Mouse (Mus musculus) hindbrain, postnatal 0 days (tissue): ENCODE results near the gene Noto. TPM values are rescaled to one million over a fixed set of nuclear protein-coding genes. Genes with fewer than 3 reads are reported as not detected.

Experiments used
- ATAC-seq: fragments of 200-750 bp; cut with Nextera tagmentation; 2 replicates; pipeline ENCODE4 v1.8.0; 2017; ENCODE audit warnings: mild to moderate bottlenecking, moderate TSS enrichment, moderate library complexity
- DNase-seq: peaks from one replicate; pipeline ENCODE4 v3.0.0-alpha.2; 2015; ENCODE audit warnings: low spot score
- H3K27ac ChIP-seq: fragments of 300-500 bp; sonication (generic); 2 replicates; pipeline ENCODE4 v1.5.1; 2014; ENCODE audit warnings: mild to moderate bottlenecking
- H3K27me3 ChIP-seq: fragments of 300-500 bp; sonication (generic); 2 replicates; pipeline ENCODE4 v1.6.1; 2014; ENCODE audit warnings: low read length, mixed read lengths; ENCODE audit not compliant: insufficient read depth
- H3K36me3 ChIP-seq: fragments of 300-500 bp; sonication (generic); 2 replicates; pipeline ENCODE4 v1.6.1; 2014; ENCODE audit warnings: low read length, mixed read lengths; ENCODE audit not compliant: insufficient read depth
- H3K4me1 ChIP-seq: fragments of 300-500 bp; sonication (generic); 2 replicates; pipeline ENCODE4 v1.6.1; 2014; ENCODE audit warnings: antibody characterized with exemption, low read length, mixed read lengths; ENCODE audit not compliant: insufficient read depth
- H3K4me2 ChIP-seq: fragments of 300-500 bp; sonication (generic); 2 replicates; pipeline ENCODE4 v1.6.1; 2014; ENCODE audit warnings: low read depth, mild to moderate bottlenecking, low read length, moderate library complexity, mixed read lengths
- H3K4me3 ChIP-seq: fragments of 300-500 bp; sonication (generic); 2 replicates; pipeline ENCODE4 v1.5.1; 2014; ENCODE audit warnings: low read length
- H3K9ac ChIP-seq: fragments of 300-500 bp; sonication (generic); replicated peaks from 2 replicates; pipeline ENCODE4 v1.6.1; 2014; ENCODE audit warnings: mild to moderate bottlenecking, low read length, moderate library complexity, mixed read lengths
- H3K9me3 ChIP-seq: fragments of 300-500 bp; sonication (generic); 2 replicates; pipeline ENCODE4 v1.6.1; 2016; ENCODE audit warnings: low read length, mixed read lengths
- CTCF ChIP-seq: IDR thresholded peaks from 2 replicates; pipeline ENCODE4 v1.5.1; 2016; ENCODE audit warnings: antibody characterized with exemption, control low read depth, low read depth
- WGBS: fragments of 180-500 bp; shearing (Covaris S2); extraction: QIAGEN DNeasy Blood & Tissue Kit; methylation state at CpG from one replicate; pipeline ENCODE4 v1.1.7; 2014; 5-methylcytosine and 5-hydroxymethylcytosine counted together
- polyA plus RNA-seq: library from polyadenylated mRNA; unstranded; fragments of >200 nt; fragmentation: Nextera tagmentation; extraction: Ambion mirVana; gene quantifications from 2 replicates; pipeline ENCODE4 v1.2.1, GENCODE M21; 2015
- total RNA-seq: library from RNA; depleted of rRNA; stranded (reverse); fragments of >200 nt; gene quantifications from 2 replicates; pipeline ENCODE4 v1.2.3, GENCODE M21; 2014; rRNA removed

Noto gene
- total and polyA plus RNA-seq, 2 experiments from 2014 or later: not detected

GRCm38 (mm10) chr6:85471962-85472361, 48.3 kb downstream of the Noto start:
- no peak for ATAC-seq

GRCm38 (mm10) chr6:85472542-85472941, 48.9 kb downstream of the Noto start:
- H3K4me1 ChIP-seq: no peaks in the 10 kb centered on the region
- ATAC-seq: no peak
- TF ChIP-seq CTCF: peak; percentile 11; the same call in 1 of the 2 replicates

More at GRCm38 (mm10) chr6:85471962-85472361, 48.3 kb downstream of the Noto start:
- DNase-seq: peak; percentile 38
- Histone ChIP-seq H3K4me2 (no peak overlapping the region), H3K4me1 (no peaks in the 10 kb centered on the region), H3K9ac (no peak overlapping the region), H3K27me3 (no peaks in the 10 kb centered on the region), H3K9me3 (no peaks in the 10 kb centered on the region), H3K4me3 (no peak overlapping the region), H3K27ac (no peak overlapping the region), H3K36me3 (peaks cover 37% of the 10 kb centered on the region)
- 51% methylated on average over 8 of the region's 8 CpGs for WGBS
- no peak for TF ChIP-seq CTCF

GRCm38 (mm10) chr6:85475581-85475980, 51.9 kb downstream of the Noto start:
- TF ChIP-seq CTCF: no peak
- peaks cover 14% of the 10 kb centered on the region; the same call in 1 of the 2 replicates for H3K36me3 ChIP-seq
- 93% methylated on average over 3 of the region's 3 CpGs for WGBS

More at GRCm38 (mm10) chr6:85472542-85472941, 48.9 kb downstream of the Noto start:
- WGBS: 50% methylated on average over 5 of the region's 5 CpGs
- Histone ChIP-seq H3K9me3 (no peaks in the 10 kb centered on the region), H3K27me3 (no peaks in the 10 kb centered on the region), H3K4me3 (no peak overlapping the region), H3K36me3 (peaks cover 31% of the 10 kb centered on the region), H3K9ac (no peak overlapping the region), H3K4me2 (no peak overlapping the region), H3K27ac (no peak overlapping the region)
- no peak for DNase-seq

GRCm38 (mm10) chr6:85477366-85477917, 53.8 kb downstream of the Noto start:
- peak; percentile 41 for DNase-seq

More at GRCm38 (mm10) chr6:85475581-85475980, 51.9 kb downstream of the Noto start:
- Histone ChIP-seq H3K4me2 (no peak overlapping the region), H3K4me1 (no peaks in the 10 kb centered on the region), H3K4me3 (no peak overlapping the region), H3K27ac (no peak overlapping the region), H3K9me3 (no peaks in the 10 kb centered on the region), H3K9ac (no peak overlapping the region), H3K27me3 (no peaks in the 10 kb centered on the region)
- DNase-seq (no peak), ATAC-seq (no peak)

GRCm38 (mm10) chr6:85478416-85478815, 54.7 kb downstream of the Noto start:
- Histone ChIP-seq H3K27me3 (no peaks in the 10 kb centered on the region), H3K4me3 (no peak overlapping the region), H3K36me3 (peaks cover 9% of the 10 kb centered on the region; the same call in 1 of the 2 replicates), H3K9me3 (no peaks in the 10 kb centered on the region), H3K27ac (no peak overlapping the region), H3K9ac (no peak overlapping the region), H3K4me1 (no peaks in the 10 kb centered on the region), H3K4me2 (no peak overlapping the region)
- 46% methylated on average over 14 of the region's 14 CpGs for WGBS
- ATAC-seq: no peak
- DNase-seq: no peak
- no peak for TF ChIP-seq CTCF

More at GRCm38 (mm10) chr6:85477366-85477917, 53.8 kb downstream of the Noto start:
- Histone ChIP-seq H3K4me2 (no peak overlapping the region), H3K9me3 (no peaks in the 10 kb centered on the region), H3K36me3 (peaks cover 14% of the 10 kb centered on the region; the same call in 1 of the 2 replicates), H3K27me3 (no peaks in the 10 kb centered on the region), H3K27ac (no peak overlapping the region), H3K4me1 (no peaks in the 10 kb centered on the region), H3K9ac (no peak overlapping the region), H3K4me3 (no peak overlapping the region)
- ATAC-seq: peak; percentile 39; the same call in 1 of the 2 replicates
- WGBS: 53% methylated on average over 10 of the region's 10 CpGs
- peak; percentile 76 for TF ChIP-seq CTCF

Other genes with a start within 250 kb of the Noto start
- 0.52 and 0.61 TPM in 2 replicates for gene Emx1, start 236.4 kb upstream of the Noto start, total RNA-seq
- gene Emx1, start 236.4 kb upstream of the Noto start, polyA plus RNA-seq: 0.11 TPM in 1 of 2 replicates, not detected in the other
- 144 and 151 TPM in 2 replicates for gene Sfxn5, start 90.5 kb upstream of the Noto start, total RNA-seq
- 108 and 115 TPM in 2 replicates for gene Sfxn5, start 90.5 kb upstream of the Noto start, polyA plus RNA-seq
- 62.6 and 66.5 TPM in 2 replicates for gene Rab11fip5, start 49.3 kb upstream of the Noto start, total RNA-seq
- gene Rab11fip5, start 49.3 kb upstream of the Noto start, polyA plus RNA-seq: 23.4 and 26.7 TPM in 2 replicates
- gene Smyd5, start 8.1 kb downstream of the Noto start, total RNA-seq: 68.0 and 69.1 TPM in 2 replicates
- gene Smyd5, start 8.1 kb downstream of the Noto start, polyA plus RNA-seq: 57.2 and 59.7 TPM in 2 replicates
- gene Cct7, start 27.6 kb downstream of the Noto start, total RNA-seq: 169 and 174 TPM in 2 replicates
- gene Cct7, start 27.6 kb downstream of the Noto start, polyA plus RNA-seq: 463 and 487 TPM in 2 replicates
- 21.1 and 24.7 TPM in 2 replicates for gene Pradc1, start 28.1 kb downstream of the Noto start, total RNA-seq
- 31.5 and 35.2 TPM in 2 replicates for gene Pradc1, start 28.1 kb downstream of the Noto start, polyA plus RNA-seq
- 60.1 and 62.4 TPM in 2 replicates for gene Fbxo41, start 79.1 kb downstream of the Noto start, total RNA-seq
- 10.5 TPM in 2 replicates for gene Fbxo41, start 79.1 kb downstream of the Noto start, polyA plus RNA-seq
- gene Egr4, start 89.7 kb downstream of the Noto start, total RNA-seq: 0.37 TPM in 1 of 2 replicates, not detected in the other
- gene Egr4, start 89.7 kb downstream of the Noto start, polyA plus RNA-seq: 0.10 and 0.30 TPM in 2 replicates
- 12.8 and 15.5 TPM in 2 replicates for gene Alms1, start 163.6 kb downstream of the Noto start, total RNA-seq
- 2.5 and 3.0 TPM in 2 replicates for gene Alms1, start 163.6 kb downstream of the Noto start, polyA plus RNA-seq